Mouse (Mus musculus) limb, embryonic 15.5 days (tissue): ENCODE measurements around the gene Treh. TPM values are rescaled to one million over a fixed set of nuclear protein-coding genes. Genes with fewer than 3 reads are reported as not detected.

ENCODE experiments used
- ATAC-seq: fragments of 200-750 bp; cut with Nextera tagmentation; 2 replicates; pipeline ENCODE4 v1.8.0; 2017; ENCODE audit warnings: low read depth, moderate TSS enrichment; ENCODE audit not compliant: insufficient number of reproducible peaks, low FRiP score, low TSS enrichment
- H3K27ac ChIP-seq: fragments of 300-500 bp; sonication (generic); 2 replicates; pipeline ENCODE4 v1.5.1; 2015; ENCODE audit warnings: moderate library complexity, mild to moderate bottlenecking, inconsistent platforms
- H3K27me3 ChIP-seq: fragments of 300-500 bp; sonication (generic); 2 replicates; pipeline ENCODE4 v1.6.1; 2015; ENCODE audit warnings: inconsistent platforms
- H3K36me3 ChIP-seq: fragments of 300-500 bp; sonication (generic); 2 replicates; pipeline ENCODE4 v1.6.1; 2015; ENCODE audit warnings: inconsistent platforms
- H3K4me1 ChIP-seq: fragments of 300-500 bp; sonication (generic); 2 replicates; pipeline ENCODE4 v1.6.1; 2015; ENCODE audit warnings: inconsistent platforms
- H3K4me2 ChIP-seq: fragments of 300-500 bp; sonication (generic); 2 replicates; pipeline ENCODE4 v1.6.1; 2015; ENCODE audit warnings: mild to moderate bottlenecking, inconsistent platforms
- H3K4me3 ChIP-seq: fragments of 300-500 bp; sonication (generic); 2 replicates; pipeline ENCODE4 v1.5.1; 2015; ENCODE audit warnings: mild to moderate bottlenecking, inconsistent platforms
- H3K9ac ChIP-seq: fragments of 300-500 bp; sonication (generic); 2 replicates; pipeline ENCODE4 v1.6.1; 2015; ENCODE audit warnings: inconsistent platforms
- H3K9me3 ChIP-seq: fragments of 300-500 bp; sonication (generic); 2 replicates; pipeline ENCODE4 v1.6.1; 2016; ENCODE audit warnings: inconsistent platforms
- WGBS: fragments of 180-500 bp; shearing (Covaris S2); methylation state at CpG from one replicate; pipeline ENCODE4 v1.1.7; 2015; 5-methylcytosine and 5-hydroxymethylcytosine counted together
- polyA plus RNA-seq: library from polyadenylated mRNA; unstranded; fragments of >200 nt; fragmentation: Nextera tagmentation; extraction: Ambion mirVana; gene quantifications from 2 replicates; pipeline ENCODE4 v1.2.1, GENCODE M21; 2015

The Treh gene
- polyA plus RNA-seq, 1 experiment from 2014 or later, result not detected

DNA sequence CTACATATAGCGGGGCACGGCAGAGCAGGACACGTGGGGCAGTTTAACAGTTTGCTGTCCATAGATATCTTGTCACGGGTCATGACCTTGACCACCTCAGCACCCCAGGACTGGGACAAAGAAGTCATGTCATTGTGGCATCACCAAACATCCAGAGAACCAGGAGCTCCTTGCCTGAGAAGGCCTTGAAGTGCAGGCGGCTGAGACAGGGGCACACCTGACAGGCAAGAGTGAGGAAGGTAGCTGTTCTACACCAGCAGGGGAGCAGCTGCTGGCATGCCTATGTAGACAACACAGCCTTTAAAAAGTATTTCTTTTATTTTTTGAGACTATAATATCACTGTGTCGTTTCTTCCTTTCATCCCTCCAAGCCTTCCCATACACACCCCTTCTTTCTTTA lies 26.7 kb upstream of the Treh start:
- Histone ChIP-seq H3K4me3 (no peak overlapping the region), H3K4me2 (no peak overlapping the region), H3K36me3 (no peaks in the 10 kb centered on the region)

DNA sequence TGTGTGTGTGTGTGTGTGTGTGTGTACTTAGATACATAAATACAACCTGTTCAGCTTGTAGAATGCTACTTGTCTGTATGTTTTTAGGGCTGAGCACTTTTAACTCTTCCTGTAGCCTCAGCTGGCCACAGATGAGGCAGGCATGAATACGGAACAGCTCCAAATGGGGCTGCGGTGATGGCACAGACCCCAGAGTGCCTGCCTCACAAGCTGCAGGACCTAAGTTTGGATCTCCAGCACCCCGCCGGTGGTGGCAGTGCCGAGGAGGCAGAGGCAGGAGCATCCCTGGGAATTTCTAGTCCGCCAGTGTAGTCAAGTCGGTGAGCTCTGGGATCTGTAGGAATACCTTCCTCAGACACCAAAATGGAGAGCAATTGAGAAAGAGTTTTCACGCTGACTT lies 26.0 kb upstream of the Treh start:
- H3K36me3 ChIP-seq, result no peaks in the 10 kb centered on the region
- H3K9ac ChIP-seq, result no peak overlapping the region
- no peak overlapping the region for H3K4me2 ChIP-seq
- H3K27me3 ChIP-seq, result no peaks in the 10 kb centered on the region
- H3K4me1 ChIP-seq, result no peaks in the 10 kb centered on the region
- H3K4me3 ChIP-seq, result no peak overlapping the region
- H3K9me3 ChIP-seq, result no peaks in the 10 kb centered on the region
- WGBS, result 92% methylated on average over 8 of the region's 8 CpGs
- H3K27ac ChIP-seq, result no peak overlapping the region
- no peak for ATAC-seq

More for the DNA sequence above, 26.7 kb upstream of the Treh start:
- ATAC-seq, result no peak
- 90% methylated on average over 6 of the region's 6 CpGs for WGBS
- H3K27me3 ChIP-seq, result no peaks in the 10 kb centered on the region
- H3K9me3 ChIP-seq, result no peaks in the 10 kb centered on the region
- no peak overlapping the region for H3K9ac ChIP-seq
- no peaks in the 10 kb centered on the region for H3K4me1 ChIP-seq
- no peak overlapping the region for H3K27ac ChIP-seq

DNA sequence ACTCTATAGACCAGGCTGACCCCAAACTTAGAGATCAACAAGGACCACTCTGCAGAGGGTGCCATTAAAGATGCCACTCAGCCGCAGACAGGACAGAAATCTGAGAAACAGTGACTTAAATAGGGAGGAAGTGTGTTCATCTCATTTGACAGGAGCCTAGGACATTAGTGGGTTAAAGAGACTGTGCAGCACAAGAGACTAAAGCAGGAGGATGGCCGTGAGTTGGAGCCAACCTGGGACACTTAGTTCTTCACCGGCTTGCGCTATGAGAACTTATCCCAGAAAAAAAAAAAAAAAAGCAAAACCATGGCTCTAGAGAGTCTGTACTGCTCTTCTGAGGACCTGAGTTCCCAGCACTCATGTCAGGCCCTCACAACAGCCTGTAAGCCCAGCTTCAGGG lies 25.4 kb upstream of the Treh start:
- no peak for ATAC-seq
- Histone ChIP-seq H3K4me3 (no peak overlapping the region), H3K36me3 (no peaks in the 10 kb centered on the region), H3K4me1 (no peaks in the 10 kb centered on the region), H3K27me3 (no peaks in the 10 kb centered on the region), H3K4me2 (no peak overlapping the region), H3K9ac (no peak overlapping the region), H3K27ac (no peak overlapping the region), H3K9me3 (no peaks in the 10 kb centered on the region)
- 76% methylated on average over 4 of the region's 4 CpGs for WGBS

DNA sequence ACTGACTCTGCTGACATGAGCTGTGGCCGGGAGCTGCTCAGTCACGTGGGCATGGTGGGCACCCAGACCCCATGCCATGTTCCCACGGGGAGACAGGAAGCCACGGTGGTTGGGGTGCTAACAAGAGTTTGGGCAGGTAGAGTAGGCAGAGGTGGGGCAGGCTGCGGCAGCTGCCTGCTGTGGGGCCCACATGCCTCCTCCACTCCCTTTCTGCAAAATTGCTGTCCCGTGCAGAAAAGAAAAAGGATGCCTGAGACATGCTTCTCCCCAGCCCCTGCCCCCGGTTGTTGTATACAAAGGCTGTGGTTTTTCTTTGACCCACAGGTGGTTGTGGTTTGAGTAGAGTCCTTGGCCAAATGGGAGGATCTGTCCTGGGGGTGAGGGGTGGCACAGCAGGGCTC lies 24.2 kb upstream of the Treh start:
- no peaks in the 10 kb centered on the region for H3K9me3 ChIP-seq
- H3K4me3 ChIP-seq, result no peak overlapping the region
- H3K4me2 ChIP-seq, result no peak overlapping the region
- H3K27me3 ChIP-seq, result no peaks in the 10 kb centered on the region
- H3K27ac ChIP-seq, result no peak overlapping the region
- WGBS, result 74% methylated on average over 7 of the region's 7 CpGs
- no peaks in the 10 kb centered on the region for H3K4me1 ChIP-seq
- no peaks in the 10 kb centered on the region for H3K36me3 ChIP-seq
- ATAC-seq, result no peak
- H3K9ac ChIP-seq, result no peak overlapping the region

DNA sequence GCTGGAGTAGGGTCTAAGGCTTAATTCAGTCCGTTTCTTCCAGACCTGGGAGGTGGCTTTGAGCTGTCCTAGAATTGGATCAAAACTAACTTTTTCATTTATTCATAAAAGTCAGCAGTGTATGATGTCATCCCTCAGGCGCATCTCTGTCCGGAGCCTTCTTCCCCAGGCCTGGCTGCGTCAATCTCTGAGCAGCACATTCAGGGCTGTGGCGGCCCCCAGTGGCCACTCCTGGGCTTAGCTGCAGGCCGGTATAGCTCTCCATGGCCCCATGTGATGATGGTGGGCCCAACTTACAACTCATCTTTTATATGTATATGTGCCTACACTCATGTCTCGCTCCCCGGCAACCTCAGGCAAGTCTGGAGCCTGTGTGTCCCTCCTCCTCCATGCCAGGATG lies 21.0 kb upstream of the Treh start:
- no peak overlapping the region for H3K27ac ChIP-seq
- no peaks in the 10 kb centered on the region for H3K9me3 ChIP-seq
- WGBS, result 7% methylated on average over 8 of the region's 8 CpGs
- H3K27me3 ChIP-seq, result no peaks in the 10 kb centered on the region
- H3K4me3 ChIP-seq, result no peak overlapping the region
- no peak overlapping the region for H3K4me2 ChIP-seq
- H3K4me1 ChIP-seq, result peaks cover 6% of the 10 kb centered on the region
- ATAC-seq, result no peak; the same call in 1 of the 2 replicates
- no peaks in the 10 kb centered on the region for H3K36me3 ChIP-seq
- H3K9ac ChIP-seq, result no peak overlapping the region

DNA sequence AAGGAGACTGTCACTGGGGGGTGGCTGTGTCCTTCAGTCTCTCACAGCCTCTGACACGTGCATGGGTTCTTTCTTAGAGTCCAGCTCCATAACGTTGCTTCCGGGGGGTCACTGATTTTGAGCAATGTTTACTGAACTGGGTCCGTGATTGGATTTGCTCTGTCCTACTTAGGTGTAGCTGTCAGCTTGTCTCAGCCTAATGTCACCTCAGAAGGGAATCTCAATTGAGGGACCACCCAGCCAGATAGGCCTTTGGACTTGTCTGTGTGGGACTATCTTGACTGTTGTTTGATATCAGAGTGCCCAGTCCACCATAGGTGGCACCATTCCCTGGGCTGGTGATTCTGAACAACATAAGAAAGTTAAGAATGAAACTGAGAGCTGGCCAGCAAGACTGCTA lies 19.1 kb upstream of the Treh start:
- no peaks in the 10 kb centered on the region for H3K36me3 ChIP-seq
- ATAC-seq, result no peak
- no peaks in the 10 kb centered on the region for H3K27me3 ChIP-seq
- no peaks in the 10 kb centered on the region for H3K9me3 ChIP-seq
- no peak overlapping the region for H3K4me2 ChIP-seq
- peaks cover 6% of the 10 kb centered on the region for H3K4me1 ChIP-seq
- no peak overlapping the region for H3K9ac ChIP-seq
- WGBS, result 69% methylated on average over 4 of the region's 4 CpGs
- H3K27ac ChIP-seq, result no peak overlapping the region
- no peak overlapping the region for H3K4me3 ChIP-seq

DNA sequence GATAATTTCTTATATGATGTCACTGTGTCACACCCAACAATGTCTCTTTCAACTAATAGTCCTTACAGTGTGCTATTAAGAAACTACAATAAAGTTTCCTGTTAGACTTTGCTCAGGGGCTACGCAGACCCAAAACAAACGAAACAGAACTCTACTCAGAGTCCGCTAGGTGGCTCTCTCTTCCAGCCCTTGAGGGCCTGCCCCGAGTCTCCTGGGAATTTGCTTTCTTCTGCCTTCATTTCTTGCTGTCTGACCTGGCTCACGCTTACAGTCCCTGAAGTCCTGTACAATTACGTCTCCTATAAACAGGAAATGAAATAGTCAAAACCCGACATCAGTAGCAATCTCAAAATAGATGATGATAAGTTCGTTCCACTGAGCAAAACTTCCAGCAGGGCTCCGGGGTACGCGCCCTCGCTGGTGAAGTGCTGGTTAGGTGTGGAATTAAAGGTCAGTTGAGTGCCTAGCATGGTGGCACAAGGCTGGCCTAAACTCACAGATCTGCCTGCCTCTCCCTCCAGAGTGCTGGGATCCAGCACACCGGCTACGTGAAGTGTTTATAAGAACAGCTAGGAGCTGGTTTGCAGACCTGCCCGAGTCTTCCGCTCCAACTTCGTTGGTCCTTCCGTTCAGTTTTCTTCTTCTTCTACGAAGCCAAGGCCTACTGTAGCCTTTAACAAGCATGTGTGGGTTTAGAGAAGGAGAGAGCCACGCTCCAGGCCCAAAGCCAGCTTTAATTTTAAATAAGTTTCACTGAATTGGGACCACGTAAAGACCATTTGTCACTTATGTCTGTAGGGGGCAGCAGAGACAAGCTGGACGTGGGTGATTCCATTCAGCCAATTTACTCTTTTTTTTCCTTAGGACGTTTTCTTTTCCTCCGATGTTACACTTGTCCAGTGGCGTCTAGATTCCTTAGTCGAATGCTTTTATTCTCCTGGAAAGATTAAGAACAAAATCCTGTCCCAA lies 17.7 kb upstream of the Treh start:
- Histone ChIP-seq H3K36me3 (no peaks in the 10 kb centered on the region), H3K4me1 (peaks cover 6% of the 10 kb centered on the region), H3K9ac (no peak overlapping the region), H3K4me2 (peak overlapping the region; percentile 41), H3K9me3 (no peaks in the 10 kb centered on the region), H3K4me3 (peak overlapping the region; percentile 19), H3K27ac (peak overlapping the region; percentile 67), H3K27me3 (no peaks in the 10 kb centered on the region)
- 25% methylated on average over 26 of the region's 26 CpGs for WGBS
- ATAC-seq, result no peak

DNA sequence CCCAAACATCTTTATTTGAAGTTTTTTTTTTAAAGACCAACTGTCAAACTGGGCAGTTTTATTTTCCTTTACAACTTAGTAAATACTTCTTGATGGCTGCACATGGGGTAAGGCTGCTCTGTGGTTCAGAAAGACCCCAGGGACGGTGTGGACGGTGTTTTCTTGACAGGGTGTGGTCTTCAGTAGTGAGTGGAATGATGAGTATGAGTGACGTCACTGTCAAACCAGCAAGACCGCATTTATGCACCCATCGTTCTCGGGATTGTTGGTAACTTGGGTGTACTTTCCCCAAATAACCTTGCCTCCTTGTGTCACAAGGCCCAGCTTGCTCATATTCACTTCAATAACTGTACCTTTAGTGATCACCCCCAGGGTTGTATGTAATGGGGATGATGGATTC lies 9.3 kb upstream of the Treh start:
- ATAC-seq, result no peak

DNA sequence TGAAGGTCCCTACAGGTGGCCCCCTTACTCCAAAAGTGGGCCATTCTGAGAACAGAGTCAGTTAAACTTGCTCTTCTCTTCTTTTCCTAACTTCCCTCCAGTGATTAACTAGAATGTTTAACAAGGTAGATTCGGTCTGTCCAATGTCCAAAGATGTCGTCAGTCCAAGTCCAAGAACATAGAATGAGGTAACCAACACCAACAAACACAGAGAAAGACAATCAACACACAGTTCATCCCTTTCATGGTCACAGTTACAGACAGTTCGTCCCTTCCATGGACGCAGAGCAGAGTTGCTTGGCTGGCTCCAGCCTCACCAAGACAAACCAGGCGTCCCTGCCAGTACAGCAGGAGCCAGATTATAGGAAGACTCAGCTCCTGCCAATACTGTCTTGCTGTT lies 1.6 kb upstream of the Treh start:
- H3K4me1 ChIP-seq, result no peaks in the 10 kb centered on the region
- H3K27me3 ChIP-seq, result no peaks in the 10 kb centered on the region
- H3K4me3 ChIP-seq, result no peak overlapping the region
- no peak overlapping the region for H3K27ac ChIP-seq
- 87% methylated on average over 5 of the region's 5 CpGs for WGBS
- no peak overlapping the region for H3K4me2 ChIP-seq
- no peak for ATAC-seq
- H3K9me3 ChIP-seq, result no peaks in the 10 kb centered on the region
- no peak overlapping the region for H3K9ac ChIP-seq
- H3K36me3 ChIP-seq, result no peaks in the 10 kb centered on the region

More for the DNA sequence above, 9.3 kb upstream of the Treh start:
- H3K27me3 ChIP-seq, result no peaks in the 10 kb centered on the region
- H3K9me3 ChIP-seq, result no peaks in the 10 kb centered on the region
- 72% methylated on average over 6 of the region's 6 CpGs for WGBS
- no peak overlapping the region for H3K4me2 ChIP-seq
- H3K27ac ChIP-seq, result no peak overlapping the region
- H3K36me3 ChIP-seq, result no peaks in the 10 kb centered on the region
- H3K4me3 ChIP-seq, result no peak overlapping the region
- H3K4me1 ChIP-seq, result no peaks in the 10 kb centered on the region
- no peak overlapping the region for H3K9ac ChIP-seq

DNA sequence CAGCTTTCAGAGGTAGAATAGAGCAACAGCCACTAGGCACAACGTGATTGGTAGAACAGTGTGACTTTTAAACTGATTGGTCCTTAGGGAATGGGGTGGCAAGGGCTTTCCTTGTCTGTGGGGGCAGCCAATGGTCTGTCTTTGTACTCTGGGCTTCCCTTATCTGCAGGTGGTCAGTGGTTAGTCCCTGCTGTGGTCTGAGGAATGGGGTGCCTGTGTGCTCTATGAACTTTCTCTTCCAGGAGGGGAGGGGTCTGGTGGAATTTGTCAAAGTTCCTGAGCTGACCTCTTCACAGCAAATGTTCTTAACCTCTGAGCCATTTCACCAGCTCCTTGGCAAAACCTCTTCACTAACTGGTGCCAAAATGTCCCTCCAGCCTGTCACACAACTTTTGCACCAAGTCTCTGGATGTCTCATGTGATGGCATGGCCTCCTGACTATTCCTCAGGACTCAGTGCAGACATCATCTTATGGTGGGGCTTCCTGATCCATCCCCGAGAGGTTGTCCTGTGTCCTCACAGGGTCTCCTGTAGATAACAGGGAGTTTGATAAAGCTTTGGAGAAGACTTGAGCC lies 655 bp upstream of the Treh start:
- WGBS, result 62% methylated on average over 2 of the region's 2 CpGs

DNA sequence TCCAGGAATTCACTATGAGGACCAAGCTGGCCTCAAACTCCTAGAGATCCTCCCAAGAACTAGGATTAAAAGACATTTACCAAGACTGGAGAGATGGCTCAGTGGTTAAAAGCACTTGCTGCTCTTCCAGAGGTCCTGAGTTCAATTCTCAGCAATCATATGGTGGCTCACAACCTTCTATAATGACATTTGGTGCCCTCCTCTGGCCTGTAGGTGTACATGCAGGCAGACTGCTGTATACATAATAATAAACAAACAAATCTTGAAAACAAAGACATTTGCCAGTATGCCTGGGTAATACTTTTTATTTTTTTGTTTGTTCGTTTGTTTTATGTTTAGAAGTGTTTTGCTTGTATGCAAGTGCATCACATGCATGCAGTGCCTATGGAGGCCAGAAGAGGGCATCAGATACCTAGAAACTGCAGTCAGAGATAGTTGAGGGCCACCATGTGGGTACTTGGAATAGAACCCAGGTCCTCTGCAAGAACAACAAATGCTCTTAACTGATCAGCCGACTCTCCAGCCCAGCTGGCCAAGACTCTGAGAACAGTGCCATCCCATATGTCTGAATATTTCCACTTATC lies 5.3 kb downstream of the Treh start:
- H3K9ac ChIP-seq, result no peak overlapping the region
- no peaks in the 10 kb centered on the region for H3K9me3 ChIP-seq
- H3K27ac ChIP-seq, result no peak overlapping the region
- H3K4me1 ChIP-seq, result no peaks in the 10 kb centered on the region
- no peaks in the 10 kb centered on the region for H3K27me3 ChIP-seq
- no peaks in the 10 kb centered on the region for H3K36me3 ChIP-seq
- no peak overlapping the region for H3K4me2 ChIP-seq
- H3K4me3 ChIP-seq, result no peak overlapping the region
- ATAC-seq, result no peak
- WGBS, result 95% methylated on average over 2 of the region's 2 CpGs

More for the DNA sequence above, 655 bp upstream of the Treh start:
- H3K4me3 ChIP-seq, result no peak overlapping the region
- H3K9me3 ChIP-seq, result no peaks in the 10 kb centered on the region
- H3K36me3 ChIP-seq, result no peaks in the 10 kb centered on the region
- H3K9ac ChIP-seq, result no peak overlapping the region
- no peak overlapping the region for H3K27ac ChIP-seq
- no peaks in the 10 kb centered on the region for H3K4me1 ChIP-seq
- H3K4me2 ChIP-seq, result no peak overlapping the region
- ATAC-seq, result no peak
- H3K27me3 ChIP-seq, result no peaks in the 10 kb centered on the region

DNA sequence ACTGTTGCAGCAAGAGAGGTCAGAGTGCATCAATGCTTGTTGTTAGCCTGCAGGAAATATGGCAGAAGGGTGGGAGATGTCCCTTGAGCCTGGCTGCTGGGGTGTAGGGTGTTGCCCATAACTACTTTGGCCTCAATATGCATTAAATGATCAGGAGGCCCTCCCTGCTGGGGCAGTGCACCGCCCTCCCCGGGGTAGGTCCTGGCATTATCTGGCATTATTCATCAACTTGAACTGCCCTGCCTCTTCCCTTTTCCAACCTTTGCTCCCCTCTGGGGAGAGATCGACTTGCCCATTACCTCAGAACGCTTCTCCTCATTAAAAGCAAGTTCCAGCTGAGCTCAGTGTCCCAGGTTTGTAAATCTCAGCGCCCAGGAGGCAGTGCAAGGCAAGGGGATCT lies 6.5 kb downstream of the Treh start:
- no peak overlapping the region for H3K9ac ChIP-seq
- H3K4me2 ChIP-seq, result no peak overlapping the region
- no peaks in the 10 kb centered on the region for H3K27me3 ChIP-seq
- no peaks in the 10 kb centered on the region for H3K36me3 ChIP-seq
- 62% methylated on average over 5 of the region's 5 CpGs for WGBS
- no peak for ATAC-seq
- H3K4me1 ChIP-seq, result no peaks in the 10 kb centered on the region
- no peak overlapping the region for H3K27ac ChIP-seq
- no peak overlapping the region for H3K4me3 ChIP-seq
- no peaks in the 10 kb centered on the region for H3K9me3 ChIP-seq
